Mouse (Mus musculus): ENCODE measurements around the gene Orai3. TPM values are rescaled to one million over a fixed set of nuclear protein-coding genes. Genes with fewer than 3 reads are reported as not detected.

Orai3 gene
- polyA plus RNA-seq, 1 experiment from 2014 or later: 30.7 TPM

- Histone ChIP-seq H3K4me2 (peak within 1 kb of the TSS; percentile 74), H3K9ac (peak within 1 kb of the TSS; percentile 90), H3K4me1 (peaks cover 15% of the 10 kb centered on the region), H3K36me3 (peaks cover 24% of the 10 kb centered on the region), H3K9me3 (no peaks in the 10 kb centered on the region), H3K4me3 (peak within 1 kb of the TSS; percentile 93), H3K27me3 (no peaks in the 10 kb centered on the region), H3K27ac (peak within 1 kb of the TSS; percentile 99)
- peak; percentile 54 for ATAC-seq (ENCODE audit: borderline replicate concordance, extremely low read depth, low FRiP score, low TSS enrichment)
- WGBS: 0% methylated on average over 23 of the region's 23 CpGs
These were observed 6.8 kb downstream of the Orai3 start, which contains the start of gene Setd1a for GRCm38 (mm10) chr7:127776426-127776825. TSS of gene Setd1a (plus strand) at chr7:127776670.

GRCm38 (mm10) chr7:127776878-127777473, 7.4 kb downstream of the Orai3 start:
- under 1% methylated on average over 70 of the region's 70 CpGs for WGBS
- Histone ChIP-seq H3K27ac (peak overlapping the region; percentile 99), H3K9ac (peak overlapping the region; percentile 90), H3K4me1 (peaks cover 14% of the 10 kb centered on the region), H3K36me3 (peaks cover 29% of the 10 kb centered on the region), H3K9me3 (no peaks in the 10 kb centered on the region), H3K4me2 (peak overlapping the region; percentile 74), H3K4me3 (peak overlapping the region; percentile 93), H3K27me3 (no peaks in the 10 kb centered on the region)
- ATAC-seq (ENCODE audit: borderline replicate concordance, extremely low read depth, low FRiP score, low TSS enrichment): peak; percentile 92

- Histone ChIP-seq H3K9me3 (no peaks in the 10 kb centered on the region), H3K27ac (peak overlapping the region; percentile 99), H3K36me3 (peaks cover 36% of the 10 kb centered on the region), H3K27me3 (no peaks in the 10 kb centered on the region), H3K9ac (peak overlapping the region; percentile 90), H3K4me1 (peaks cover 14% of the 10 kb centered on the region), H3K4me2 (peak overlapping the region; percentile 74), H3K4me3 (peak overlapping the region; percentile 93)
- WGBS: 1% methylated on average over 52 of the region's 66 CpGs
- peak; percentile 61 for ATAC-seq (ENCODE audit: borderline replicate concordance, extremely low read depth, low FRiP score, low TSS enrichment)
These were observed 8.1 kb downstream of the Orai3 start for GRCm38 (mm10) chr7:127777474-127778266.

- no peak for ATAC-seq (ENCODE audit: borderline replicate concordance, extremely low read depth, low FRiP score, low TSS enrichment)
- peaks cover 40% of the 10 kb centered on the region for H3K36me3 ChIP-seq
- 71% methylated on average over 4 of the region's 4 CpGs for WGBS
- H3K9ac ChIP-seq: peak overlapping the region; percentile 90
- no peaks in the 10 kb centered on the region for H3K9me3 ChIP-seq
- H3K4me2 ChIP-seq: peak overlapping the region; percentile 74
- peak overlapping the region; percentile 15; the same call in 1 of the 2 replicates for H3K27ac ChIP-seq
- H3K4me1 ChIP-seq: peaks cover 14% of the 10 kb centered on the region
- no peaks in the 10 kb centered on the region for H3K27me3 ChIP-seq
- peak overlapping the region; percentile 93 for H3K4me3 ChIP-seq
These were observed 8.7 kb downstream of the Orai3 start for GRCm38 (mm10) chr7:127778350-127778749.

GRCm38 (mm10) chr7:127785308-127785707, 15.7 kb downstream of the Orai3 start, which contains the start of gene Gm49388:
TSS of gene Gm49388 (plus strand) at chr7:127785608.
- peaks cover 93% of the 10 kb centered on the region for H3K36me3 ChIP-seq
- ATAC-seq (ENCODE audit: borderline replicate concordance, extremely low read depth, low FRiP score, low TSS enrichment): no peak
- H3K9me3 ChIP-seq: no peaks in the 10 kb centered on the region
- no peak within 1 kb of the TSS for H3K4me2 ChIP-seq
- no peak within 1 kb of the TSS for H3K4me3 ChIP-seq
- no peaks in the 10 kb centered on the region for H3K27me3 ChIP-seq
- H3K4me1 ChIP-seq: no peaks in the 10 kb centered on the region
- H3K9ac ChIP-seq: no peak within 1 kb of the TSS
- H3K27ac ChIP-seq: no peak within 1 kb of the TSS
- 92% methylated on average over 7 of the region's 7 CpGs for WGBS

DNA sequence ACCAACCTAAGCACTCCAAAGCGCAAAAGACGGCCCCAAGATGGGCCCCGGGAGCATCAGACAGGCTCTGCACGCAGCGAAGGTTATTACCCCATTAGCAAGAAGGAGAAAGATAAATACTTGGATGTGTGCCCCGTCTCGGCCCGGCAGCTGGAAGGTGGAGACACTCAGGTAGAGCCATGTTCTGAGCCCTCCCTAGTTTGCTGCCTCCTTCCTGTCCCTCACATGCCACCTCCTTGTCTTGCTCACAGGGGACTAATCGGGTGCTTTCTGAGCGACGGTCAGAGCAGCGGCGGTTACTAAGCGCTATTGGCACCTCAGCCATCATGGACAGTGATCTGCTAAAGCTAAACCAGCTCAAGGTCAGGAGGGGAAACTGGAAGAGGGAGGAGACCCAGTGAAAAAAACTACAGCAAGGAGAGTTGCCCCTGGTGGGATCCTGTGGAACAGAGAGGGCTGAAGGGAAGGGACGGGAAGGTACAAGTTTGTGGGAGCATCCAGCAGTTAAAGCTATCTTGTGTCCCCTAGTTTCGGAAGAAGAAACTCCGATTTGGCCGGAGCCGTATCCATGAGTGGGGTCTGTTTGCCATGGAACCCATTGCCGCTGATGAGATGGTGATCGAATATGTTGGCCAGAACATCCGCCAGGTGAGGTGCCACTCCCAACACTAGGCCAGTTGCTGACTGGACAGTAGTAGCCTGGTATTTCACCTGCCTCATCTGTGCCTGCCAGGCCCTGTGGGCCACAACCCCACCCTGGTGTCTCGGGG, 27.6 kb downstream of the Orai3 start:
- H3K4me3 ChIP-seq: no peak overlapping the region
- H3K4me2 ChIP-seq: no peak overlapping the region
- peaks cover 76% of the 10 kb centered on the region for H3K36me3 ChIP-seq
- no peak overlapping the region for H3K9ac ChIP-seq
- no peaks in the 10 kb centered on the region for H3K9me3 ChIP-seq
- H3K27me3 ChIP-seq: no peaks in the 10 kb centered on the region
- no peak for ATAC-seq (ENCODE audit: borderline replicate concordance, extremely low read depth, low FRiP score, low TSS enrichment)
- peaks cover 12% of the 10 kb centered on the region for H3K4me1 ChIP-seq
- no peak overlapping the region for H3K27ac ChIP-seq
- WGBS: 86% methylated on average over 23 of the region's 23 CpGs

DNA sequence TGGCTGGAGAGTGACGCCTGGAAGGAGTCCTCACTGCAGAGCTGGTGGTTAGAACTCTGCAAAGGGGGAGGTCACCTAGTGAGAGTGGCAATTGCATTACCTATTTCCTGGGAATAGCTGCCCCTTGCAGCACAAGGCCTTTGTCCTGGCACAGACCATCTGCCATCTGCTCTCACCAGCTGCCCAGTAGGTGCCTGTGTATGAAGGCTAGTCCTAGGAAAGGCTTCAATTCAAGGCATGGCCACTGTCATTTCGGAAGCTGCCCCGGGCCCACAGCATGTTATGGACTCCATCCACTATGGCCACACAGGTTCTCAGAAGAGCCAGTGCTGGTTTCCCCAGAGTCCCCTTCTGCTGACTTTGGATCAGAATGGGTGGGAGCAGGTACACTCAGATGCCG, 29.0 kb downstream of the Orai3 start:
- Histone ChIP-seq H3K9ac (no peak overlapping the region), H3K4me2 (no peak overlapping the region), H3K36me3 (peaks cover 63% of the 10 kb centered on the region), H3K27ac (no peak overlapping the region), H3K4me1 (peaks cover 12% of the 10 kb centered on the region), H3K27me3 (no peaks in the 10 kb centered on the region), H3K4me3 (no peak overlapping the region), H3K9me3 (no peaks in the 10 kb centered on the region)
- no peak for ATAC-seq (ENCODE audit: borderline replicate concordance, extremely low read depth, low FRiP score, low TSS enrichment)
- WGBS: 86% methylated on average over 4 of the region's 4 CpGs

DNA sequence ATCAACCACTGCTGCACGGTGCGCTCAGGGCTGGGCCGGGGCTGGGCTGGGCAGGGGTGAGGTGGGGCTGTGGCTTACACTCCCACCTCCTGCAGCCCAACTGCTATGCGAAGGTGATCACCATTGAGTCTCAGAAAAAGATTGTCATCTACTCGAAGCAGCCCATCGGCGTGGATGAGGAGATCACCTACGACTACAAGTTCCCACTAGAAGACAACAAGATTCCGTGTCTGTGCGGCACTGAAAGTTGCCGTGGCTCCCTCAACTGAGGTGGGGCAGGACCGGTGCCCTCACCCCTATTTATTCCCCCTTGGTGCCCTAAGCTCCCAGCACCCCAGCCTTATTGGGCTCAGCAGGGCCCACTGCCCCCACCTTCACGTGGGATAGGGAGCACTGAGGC, 29.6 kb downstream of the Orai3 start:
- WGBS: 88% methylated on average over 13 of the region's 13 CpGs
- Histone ChIP-seq H3K4me1 (peaks cover 12% of the 10 kb centered on the region), H3K4me3 (no peak overlapping the region), H3K9ac (no peak overlapping the region), H3K27ac (no peak overlapping the region), H3K4me2 (no peak overlapping the region), H3K9me3 (no peaks in the 10 kb centered on the region), H3K36me3 (peaks cover 56% of the 10 kb centered on the region), H3K27me3 (no peaks in the 10 kb centered on the region)
- no peak for ATAC-seq (ENCODE audit: borderline replicate concordance, extremely low read depth, low FRiP score, low TSS enrichment)

- H3K27ac ChIP-seq: no peak overlapping the region
- H3K4me3 ChIP-seq: no peak overlapping the region
- H3K36me3 ChIP-seq: peaks cover 53% of the 10 kb centered on the region
- no peaks in the 10 kb centered on the region for H3K27me3 ChIP-seq
- no peak for ATAC-seq (ENCODE audit: borderline replicate concordance, extremely low read depth, low FRiP score, low TSS enrichment)
- H3K4me1 ChIP-seq: peaks cover 12% of the 10 kb centered on the region
- no peaks in the 10 kb centered on the region for H3K9me3 ChIP-seq
- no peak overlapping the region for H3K9ac ChIP-seq
- 95% methylated on average over 1 of the region's 1 CpGs for WGBS
- no peak overlapping the region for H3K4me2 ChIP-seq
These were observed 30.1 kb downstream of the Orai3 start for GRCm38 (mm10) chr7:127799738-127800137.

- Histone ChIP-seq H3K4me1 (peaks cover 12% of the 10 kb centered on the region), H3K9me3 (no peaks in the 10 kb centered on the region), H3K4me3 (peak within 1 kb of the TSS; percentile 31), H3K27ac (0 out of 2 replicates have a peak within 1 kb of the TSS, but pooled peaks have one; percentile 13), H3K36me3 (peaks cover 46% of the 10 kb centered on the region), H3K4me2 (peak within 1 kb of the TSS; percentile 52), H3K27me3 (no peaks in the 10 kb centered on the region), H3K9ac (peak within 1 kb of the TSS; percentile 18; the same call in 1 of the 2 replicates)
- 22% methylated on average over 6 of the region's 6 CpGs for WGBS
- ATAC-seq (ENCODE audit: borderline replicate concordance, extremely low read depth, low FRiP score, low TSS enrichment): peak; percentile 89
These were observed 30.9 kb downstream of the Orai3 start, which contains the start of gene Hsd3b7 for GRCm38 (mm10) chr7:127800435-127801009. TSS of gene Hsd3b7 (plus strand) at chr7:127800604.

- H3K9ac ChIP-seq: peak overlapping the region; percentile 18; the same call in 1 of the 2 replicates
- H3K4me1 ChIP-seq: peaks cover 12% of the 10 kb centered on the region
- peaks cover 40% of the 10 kb centered on the region for H3K36me3 ChIP-seq
- 0 out of 2 replicates have a peak overlapping the region, but pooled peaks have one; percentile 13 for H3K27ac ChIP-seq
- no peaks in the 10 kb centered on the region for H3K9me3 ChIP-seq
- H3K4me2 ChIP-seq: peak overlapping the region; percentile 52
- 90% methylated on average over 8 of the region's 8 CpGs for WGBS
- ATAC-seq (ENCODE audit: borderline replicate concordance, extremely low read depth, low FRiP score, low TSS enrichment): no peak
- peak overlapping the region; percentile 31 for H3K4me3 ChIP-seq
- H3K27me3 ChIP-seq: no peaks in the 10 kb centered on the region
These were observed 31.5 kb downstream of the Orai3 start for GRCm38 (mm10) chr7:127801010-127801621.
